Mouse (Mus musculus): ENCODE results near the gene Aup1. TPM values are rescaled to one million over a fixed set of nuclear protein-coding genes. Genes with fewer than 3 reads are reported as not detected.

Gene Aup1
- total and polyA plus RNA-seq, 3 experiments: 259 to 500 TPM; not detected in 1

GRCm38 (mm10) chr6:83101316-83101687 lies 47.0 kb downstream of the Aup1 start, which contains the start of the genes Ccdc142 and Gm42688 (continued):
- TF ChIP-seq MEF2A (IDR thresholded peaks at IDR 0.05; ENCODE audit: extremely low read depth, insufficient replicate concordance, low read depth, low read length, poor library complexity, severe bottlenecking): no peak
- no peak; the same call in 1 of the 2 replicates for TF ChIP-seq KAT2A (conservative IDR thresholded peaks at IDR 0.05; ENCODE audit: low read depth, low read length)

GRCm38 (mm10) chr6:83101688-83102556 lies 47.6 kb downstream of the Aup1 start:
- Histone ChIP-seq H3K4me1 (ENCODE audit: control insufficient read depth in 1 of 2, insufficient read depth in 2 of 2, low read length in 2 of 2) (peaks cover 0 to 7% of the 10 kb centered on the region in 2 experiments; a peak in 3 of 4 replicates), H3K27ac (ENCODE audit: control insufficient read depth, low read depth, low read length) (peak overlapping the region; percentile 63), H3K4me3 (ENCODE audit: control insufficient read depth in 1 of 2, insufficient read depth in 1 of 2, low read depth in 2 of 2, low read length in 2 of 2) (peak overlapping the region; percentile 66), H3K36me3 (ENCODE audit: control insufficient read depth in 1 of 2, insufficient read depth in 2 of 2, low read length in 2 of 2) (peaks cover 1 to 8% of the 10 kb centered on the region in 2 experiments; a peak in 3 of 4 replicates), H3K27me3 (ENCODE audit: control insufficient read depth in 1 of 2, insufficient read depth in 2 of 2, low read length in 2 of 2) (no peaks in the 10 kb centered on the region), H3K9ac (ENCODE audit: control insufficient read depth, low read depth, low read length, poor library complexity, severe bottlenecking) (peak overlapping the region; percentile 76), H3K79me2 (ENCODE audit: control insufficient read depth, insufficient read depth, low read length, poor library complexity) (peaks cover 12% of the 10 kb centered on the region), H3K9me3 (replicated peaks; ENCODE audit: insufficient read depth, low read length) (no peaks in the 10 kb centered on the region)
- peak; percentile 77 for DNase-seq (ENCODE audit: low read depth, low spot score)
- TF ChIP-seq ZNF384 (IDR thresholded peaks at IDR 0.05; ENCODE audit: low read depth, low read length) (no peak), SMC3 (IDR thresholded peaks at IDR 0.05; ENCODE audit: low read depth, low read length) (0 out of 2 replicates have a peak, but pooled peaks have one; percentile 15), SIN3A (IDR thresholded peaks at IDR 0.05; ENCODE audit: low read length) (no peak; the same call in 1 of the 2 replicates), CHD2 (IDR thresholded peaks at IDR 0.05; ENCODE audit: low read length) (no peak), RCOR1 (IDR thresholded peaks at IDR 0.05; ENCODE audit: low read depth, low read length) (no peak), TBP (IDR thresholded peaks at IDR 0.05; ENCODE audit: low read depth, low read length) (no peak), TAL1 (IDR thresholded peaks at IDR 0.05; ENCODE audit: low read length) (no peak), EP300 (IDR thresholded peaks at IDR 0.05; ENCODE audit: low read depth in 1 of 2, low read length in 2 of 2) (no peak), MYC (IDR thresholded peaks at IDR 0.05; ENCODE audit: low read depth, low read length) (no peak), CTCF (IDR thresholded peaks at IDR 0.05 in 2 of 3, conservative IDR thresholded peaks at IDR 0.05 in 1 of 3; ENCODE audit: control insufficient read depth in 1 of 3, insufficient read depth in 1 of 3, low read depth in 2 of 3, low read length in 3 of 3, poor library complexity in 1 of 3, severe bottlenecking in 1 of 3) (peak in 2 of 3 experiments; percentile 26 to 49; a peak in 5 of 6 replicates), NELFE (IDR thresholded peaks at IDR 0.05; ENCODE audit: low read depth, low read length) (no peak), UBTF (IDR thresholded peaks at IDR 0.05; ENCODE audit: borderline replicate concordance, insufficient read depth, low read depth, low read length) (peak; percentile 23; the same call in 1 of the 2 replicates), MAFK (IDR thresholded peaks at IDR 0.05; ENCODE audit: borderline replicate concordance, low read depth, low read length) (no peak), MAZ (IDR thresholded peaks at IDR 0.05; ENCODE audit: low read depth, low read length) (no peak), MXI1 (IDR thresholded peaks at IDR 0.05; ENCODE audit: low read depth, low read length) (0 out of 2 replicates have a peak, but pooled peaks have one; percentile 3), USF2 (IDR thresholded peaks at IDR 0.05; ENCODE audit: borderline replicate concordance in 1 of 2, insufficient read depth in 1 of 2, low read depth in 1 of 2, low read length in 2 of 2) (no peak), GABPA (IDR thresholded peaks at IDR 0.05; ENCODE audit: low read depth, low read length) (no peak), RAD21 (IDR thresholded peaks at IDR 0.05; ENCODE audit: low read depth, low read length) (no peak), ZC3H11A (IDR thresholded peaks at IDR 0.05; ENCODE audit: low read depth, low read length) (no peak), E2F4 (IDR thresholded peaks at IDR 0.05; ENCODE audit: borderline replicate concordance, low read depth, low read length) (no peak), MEF2A (IDR thresholded peaks at IDR 0.05; ENCODE audit: extremely low read depth, insufficient replicate concordance, low read depth, low read length, poor library complexity, severe bottlenecking) (no peak), ETS1 (IDR thresholded peaks at IDR 0.05; ENCODE audit: low read depth, low read length) (no peak), USF1 (IDR thresholded peaks at IDR 0.05; ENCODE audit: low read depth, low read length) (no peak), POLR2A (IDR thresholded peaks at IDR 0.05; ENCODE audit: control insufficient read depth in 1 of 2, insufficient read depth in 1 of 2, low read depth in 1 of 2, low read length in 2 of 2, poor library complexity in 1 of 2) (peak in 1 of 2 experiments; percentile 19; a peak in 2 of 4 replicates), MAX (IDR thresholded peaks at IDR 0.05; ENCODE audit: low read length) (no peak), MYB (IDR thresholded peaks at IDR 0.05; ENCODE audit: low read depth, low read length) (no peak), ZKSCAN1 (IDR thresholded peaks at IDR 0.05; ENCODE audit: low read depth, low read length) (no peak), TCF12 (IDR thresholded peaks at IDR 0.05; ENCODE audit: low read depth, low read length) (no peak), POLR2AphosphoS5 (IDR thresholded peaks at IDR 0.05; ENCODE audit: borderline replicate concordance, low read depth, low read length) (no peak), GATA1 (IDR thresholded peaks at IDR 0.05; ENCODE audit: low read depth, low read length) (no peak), JUND (IDR thresholded peaks at IDR 0.05; ENCODE audit: low read depth, low read length) (no peak), CHD1 (IDR thresholded peaks at IDR 0.05; ENCODE audit: low read depth, low read length) (no peak)
